Mouse (Mus musculus) forebrain, postnatal 0 days (tissue): Measurements from ENCODE around the gene Mtfp1. TPM values are rescaled to one million over a fixed set of nuclear protein-coding genes. Genes with fewer than 3 reads are reported as not detected.

Experiments
- ATAC-seq: fragments of 200-750 bp; cut with Nextera tagmentation; 2 replicates; pipeline ENCODE4 v1.8.0; 2017; ENCODE audit warnings: mild to moderate bottlenecking, moderate library complexity
- DNase-seq: peaks from one replicate; pipeline ENCODE4 v3.0.0-alpha.2; 2015
- H3K27ac ChIP-seq: fragments of 300-500 bp; sonication (generic); 2 replicates; pipeline ENCODE4 v1.5.1; 2014; ENCODE audit warnings: low read depth, mild to moderate bottlenecking, antibody characterized with exemption, low read length, moderate library complexity, mixed read lengths
- H3K27me3 ChIP-seq: fragments of 300-500 bp; sonication (generic); 2 replicates; pipeline ENCODE4 v1.6.1; 2014; ENCODE audit warnings: mild to moderate bottlenecking, low read length, mixed read lengths; ENCODE audit not compliant: insufficient read depth
- H3K36me3 ChIP-seq: fragments of 300-500 bp; sonication (generic); 2 replicates; pipeline ENCODE4 v1.6.1; 2014; ENCODE audit warnings: mild to moderate bottlenecking, moderate library complexity; ENCODE audit not compliant: insufficient read depth
- H3K4me1 ChIP-seq: fragments of 300-500 bp; sonication (generic); 2 replicates; pipeline ENCODE4 v1.6.1; 2014; ENCODE audit warnings: antibody characterized with exemption; ENCODE audit not compliant: insufficient read depth
- H3K4me2 ChIP-seq: fragments of 300-500 bp; sonication (generic); 2 replicates; pipeline ENCODE4 v1.6.1; 2014; ENCODE audit warnings: low read depth, mild to moderate bottlenecking, moderate library complexity
- H3K4me3 ChIP-seq: fragments of 300-500 bp; sonication (generic); 2 replicates; pipeline ENCODE4 v1.5.1; 2014; ENCODE audit warnings: low read depth, low read length, mixed read lengths
- H3K9ac ChIP-seq: fragments of 300-500 bp; sonication (generic); 2 replicates; pipeline ENCODE4 v1.6.1; 2014; ENCODE audit warnings: mild to moderate bottlenecking
- H3K9me3 ChIP-seq: fragments of 300-500 bp; sonication (generic); 2 replicates; pipeline ENCODE4 v1.6.1; 2016; ENCODE audit warnings: low read length
- CTCF ChIP-seq: sonication (generic); IDR thresholded peaks from 2 replicates; pipeline ENCODE4 v1.5.1; 2016; ENCODE audit warnings: antibody characterized with exemption, control low read depth, low read depth
- WGBS: fragments of 180-500 bp; shearing (Covaris S2); extraction: QIAGEN DNeasy Blood & Tissue Kit; methylation state at CpG from one replicate; pipeline ENCODE4 v1.1.7; 2014; 5-methylcytosine and 5-hydroxymethylcytosine counted together
- polyA plus RNA-seq: library from polyadenylated mRNA; unstranded; fragments of >200 nt; fragmentation: Nextera tagmentation; extraction: Ambion mirVana; gene quantifications from 2 replicates; pipeline ENCODE4 v1.2.1, GENCODE M21; 2015
- total RNA-seq: library from RNA; depleted of rRNA; stranded (reverse); fragments of >200 nt; gene quantifications from 2 replicates; pipeline ENCODE4 v1.2.3, GENCODE M21; 2014

Mtfp1 gene
- total and polyA plus RNA-seq, 2 experiments from 2014 or later, result 10.1 to 14.2 TPM

GRCm38 (mm10) chr11:4078267-4078933 is 16.8 kb downstream of the Mtfp1 start:
- no peak overlapping the region for H3K4me2 ChIP-seq
- TF ChIP-seq CTCF, result no peak
- H3K27ac ChIP-seq, result no peak overlapping the region
- WGBS, result 88% methylated on average over 7 of the region's 7 CpGs
- H3K4me3 ChIP-seq, result no peak overlapping the region
- H3K36me3 ChIP-seq, result no peaks in the 10 kb centered on the region
- no peaks in the 10 kb centered on the region for H3K27me3 ChIP-seq
- ATAC-seq, result no peak
- no peaks in the 10 kb centered on the region for H3K4me1 ChIP-seq
- no peak overlapping the region for H3K9ac ChIP-seq
- no peak for DNase-seq
- no peaks in the 10 kb centered on the region for H3K9me3 ChIP-seq

- DNase-seq, result no peak
- Histone ChIP-seq H3K9ac (no peak overlapping the region), H3K36me3 (no peaks in the 10 kb centered on the region), H3K4me3 (no peak overlapping the region), H3K9me3 (no peaks in the 10 kb centered on the region), H3K4me1 (no peaks in the 10 kb centered on the region), H3K4me2 (no peak overlapping the region), H3K27ac (no peak overlapping the region), H3K27me3 (no peaks in the 10 kb centered on the region)
- ATAC-seq, result no peak
- TF ChIP-seq CTCF, result no peak
- WGBS, result 18% methylated on average over 8 of the region's 8 CpGs
These were observed 18.6 kb downstream of the Mtfp1 start for GRCm38 (mm10) chr11:4076633-4077032.

GRCm38 (mm10) chr11:4069664-4070063 is 25.6 kb downstream of the Mtfp1 start:
- H3K36me3 ChIP-seq, result no peaks in the 10 kb centered on the region
- H3K27me3 ChIP-seq, result no peaks in the 10 kb centered on the region
- H3K9me3 ChIP-seq, result no peaks in the 10 kb centered on the region
- TF ChIP-seq CTCF, result no peak
- WGBS, result 59% methylated on average over 1 of the region's 1 CpGs
- H3K27ac ChIP-seq, result peak overlapping the region; percentile 47
- no peak overlapping the region for H3K9ac ChIP-seq
- DNase-seq (peak; percentile 74), ATAC-seq (peak; percentile 98)
- no peak overlapping the region for H3K4me2 ChIP-seq
- no peaks in the 10 kb centered on the region for H3K4me1 ChIP-seq
- no peak overlapping the region for H3K4me3 ChIP-seq

GRCm38 (mm10) chr11:4064627-4065122 is 30.6 kb downstream of the Mtfp1 start, which contains the start of gene Sec14l3:
TSS of gene Sec14l3 (plus strand) at chr11:4064841.
- no peaks in the 10 kb centered on the region for H3K9me3 ChIP-seq
- DNase-seq, result no peak
- no peak within 1 kb of the TSS for H3K9ac ChIP-seq
- H3K4me2 ChIP-seq, result no peak within 1 kb of the TSS
- no peaks in the 10 kb centered on the region for H3K27me3 ChIP-seq
- no peaks in the 10 kb centered on the region for H3K4me1 ChIP-seq
- no peak for ATAC-seq
- H3K36me3 ChIP-seq, result no peaks in the 10 kb centered on the region
- TF ChIP-seq CTCF, result no peak
- no peak within 1 kb of the TSS for H3K4me3 ChIP-seq
- H3K27ac ChIP-seq, result no peak within 1 kb of the TSS
- WGBS, result 71% methylated on average over 5 of the region's 5 CpGs

GRCm38 (mm10) chr11:4062981-4063380 is 32.3 kb downstream of the Mtfp1 start:
- no peak for DNase-seq
- no peak for TF ChIP-seq CTCF

GRCm38 (mm10) chr11:4062523-4062922 is 32.7 kb downstream of the Mtfp1 start:
- H3K27me3 ChIP-seq, result no peaks in the 10 kb centered on the region
- H3K9ac ChIP-seq, result no peak overlapping the region
- no peak overlapping the region for H3K4me3 ChIP-seq
- H3K27ac ChIP-seq, result no peak overlapping the region
- no peaks in the 10 kb centered on the region for H3K9me3 ChIP-seq
- no peak overlapping the region for H3K4me2 ChIP-seq
- no peaks in the 10 kb centered on the region for H3K36me3 ChIP-seq
- DNase-seq (no peak), ATAC-seq (no peak)
- 87% methylated on average over 4 of the region's 4 CpGs for WGBS
- no peaks in the 10 kb centered on the region for H3K4me1 ChIP-seq
- TF ChIP-seq CTCF, result no peak

More at GRCm38 (mm10) chr11:4062981-4063380, 32.3 kb downstream of the Mtfp1 start:
- Histone ChIP-seq H3K9ac (no peak overlapping the region), H3K9me3 (no peaks in the 10 kb centered on the region), H3K4me1 (no peaks in the 10 kb centered on the region), H3K27me3 (no peaks in the 10 kb centered on the region), H3K4me3 (no peak overlapping the region), H3K27ac (no peak overlapping the region), H3K4me2 (no peak overlapping the region), H3K36me3 (no peaks in the 10 kb centered on the region)
- WGBS, result 23% methylated on average over 6 of the region's 6 CpGs
- ATAC-seq, result no peak

- H3K9ac ChIP-seq, result no peak overlapping the region
- H3K4me3 ChIP-seq, result no peak overlapping the region
- H3K36me3 ChIP-seq, result no peaks in the 10 kb centered on the region
- no peak overlapping the region for H3K4me2 ChIP-seq
- H3K9me3 ChIP-seq, result no peaks in the 10 kb centered on the region
- H3K27ac ChIP-seq, result no peak overlapping the region
- 76% methylated on average over 5 of the region's 5 CpGs for WGBS
- no peaks in the 10 kb centered on the region for H3K4me1 ChIP-seq
- H3K27me3 ChIP-seq, result no peaks in the 10 kb centered on the region
- no peak for TF ChIP-seq CTCF
- no peak for DNase-seq
- ATAC-seq, result no peak
These were observed 34.2 kb downstream of the Mtfp1 start for GRCm38 (mm10) chr11:4060866-4061575.
